Comparison of ENCODE assay signal across 19 mouse cellular contexts in the genomic region with DNA sequence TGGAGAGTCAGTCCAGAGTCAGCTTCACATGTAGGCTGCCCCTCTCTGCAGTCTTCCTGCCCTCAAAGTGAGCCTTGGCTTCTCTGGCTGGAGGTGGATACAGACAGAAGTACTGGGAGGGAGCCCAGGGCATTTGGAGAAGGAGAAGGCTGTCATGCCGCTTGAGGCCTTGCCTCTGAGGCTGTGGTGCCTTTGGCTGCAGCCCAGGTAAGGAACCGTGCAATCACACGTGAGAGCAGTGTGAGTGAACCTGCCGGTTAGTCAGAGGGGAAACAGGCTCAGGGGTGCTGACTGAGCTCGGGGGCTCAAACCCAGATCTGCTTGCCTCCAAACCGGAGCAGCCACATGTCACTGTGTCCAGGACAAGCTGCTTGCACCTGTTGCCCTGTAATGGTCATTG. TPM values are rescaled to one million over a fixed set of nuclear protein-coding genes. Genes with fewer than 3 reads are reported as not detected.
DNase-seq lines count a peak whose midpoint lies in the region; ATAC-seq and TF ChIP-seq lines count a peak whose summit lies in the region.
"Had no signal": no experiment of that assay in that cellular context is flagged by ENCODE, and none has a peak within 500 bp of the region (broad histone marks: within the 10 kb centered on the region; RNA-seq: fewer than 3 reads in every experiment).

No protein-coding gene starts in this region.

- peaks cover 19% of the 10 kb centered on the region for H3K4me1 ChIP-seq in liver, adult 2 months (ENCODE audit: control insufficient read depth, insufficient read depth, low read length)
- H3K4me1 ChIP-seq in CH12.LX (ENCODE audit: control insufficient read depth in 1 of 2, insufficient read depth in 2 of 2) = peaks cover 52 to 85% of the 10 kb centered on the region in 2 experiments
- no peaks in the 10 kb centered on the region; the same call in 1 of the 2 replicates for H3K4me1 ChIP-seq in cerebellum, adult 2 months (ENCODE audit: control insufficient read depth, insufficient read depth, low read length)
- peaks cover 8% of the 10 kb centered on the region for H3K4me1 ChIP-seq in forebrain, embryonic 14.5 days (ENCODE audit: control insufficient read depth, insufficient read depth, low read length)

- no peak for TF ChIP-seq CTCF in liver, adult 2 months (IDR thresholded peaks at IDR 0.05; ENCODE audit: low read depth, low read length)
- no peak for TF ChIP-seq CTCF in CH12.LX (conservative IDR thresholded peaks at IDR 0.05 in 1 of 2, IDR thresholded peaks at IDR 0.05 in 1 of 2; ENCODE audit: low read depth in 2 of 2, low read length in 2 of 2)
- no peak for TF ChIP-seq CTCF in cerebellum, adult 2 months (IDR thresholded peaks at IDR 0.05; ENCODE audit: borderline replicate concordance, insufficient read depth, low read depth, low read length)

- H3K9ac ChIP-seq in liver, adult 2 months (ENCODE audit: low read depth, low read length) = peak overlapping the region; percentile 34; the same call in 1 of the 2 replicates
- no peak overlapping the region for H3K9ac ChIP-seq in CH12.LX (ENCODE audit: insufficient read depth, low read depth)
- H3K9ac ChIP-seq in forebrain, embryonic 14.5 days (ENCODE audit: low read length) = no peak overlapping the region
- H3K9ac ChIP-seq: limb, embryonic 15.5 days; liver, postnatal 0 days; midbrain, embryonic 13.5 days; neural tube, embryonic 13.5 days had no signal

- no peak for TF ChIP-seq RAD21 in CH12.LX (IDR thresholded peaks at IDR 0.05; ENCODE audit: low read depth, low read length)

- 48% methylated on average over 6 of the region's 6 CpGs for WGBS in liver, adult 2 months
- WGBS in cerebellum, adult 2 months = 48% methylated on average over 6 of the region's 6 CpGs
- 78% methylated on average over 6 of the region's 6 CpGs for WGBS in forebrain, embryonic 14.5 days

- in situ Hi-C loops in CH12.LX (cut with MboI; ENCODE audit: low pct_ligation_motif_present, low pct_unique_long_range_greater_than_20kb, low sequenced_read_pairs) = no loop called here

- DNase-seq in gastrocnemius, adult 18-20 months (ENCODE audit: low spot score) = peak; percentile 47
- no peak for DNase-seq in gastrocnemius, postnatal 10 days
- peak; percentile 76 for DNase-seq in liver, adult 2 months (ENCODE audit: extremely low read depth, low read depth, low spot score)
- DNase-seq in liver (no peak), CH12.LX (ENCODE audit: extremely low read depth) (no peak)
- peak; percentile 49 for DNase-seq in kidney, postnatal 14 days
- DNase-seq in cerebellum, adult 2 months = no peak
- DNase-seq in forebrain, embryonic 14.5 days (ENCODE audit: low spot score) = no peak
- DNase-seq: cerebellum, adult 11-12 months had no signal

- no peak overlapping the region for H3K27ac ChIP-seq in liver, adult 2 months (replicated peaks; ENCODE audit: insufficient read depth, low read depth, low read length)
- H3K27ac ChIP-seq in CH12.LX (ENCODE audit: insufficient read depth, low read depth) = no peak overlapping the region
- no peak overlapping the region for H3K27ac ChIP-seq in cerebellum, adult 2 months (ENCODE audit: insufficient read depth, low read length)
- H3K27ac ChIP-seq in forebrain, embryonic 14.5 days (ENCODE audit: low read depth, low read length) = no peak overlapping the region
- H3K27ac ChIP-seq: embryonic facial prominence, embryonic 10.5 days; hindbrain, embryonic 10.5 days; hindbrain, postnatal 0 days; limb, embryonic 15.5 days; midbrain, embryonic 13.5 days; neural tube, embryonic 13.5 days had no signal

- no peak for TF ChIP-seq POLR2A in liver, adult 2 months (IDR thresholded peaks at IDR 0.05; ENCODE audit: extremely low read depth, insufficient read depth, low read length)
- no peak for TF ChIP-seq POLR2A in CH12.LX (IDR thresholded peaks at IDR 0.05; ENCODE audit: low read depth, low read length)
- TF ChIP-seq POLR2A in cerebellum, adult 2 months (IDR thresholded peaks at IDR 0.05; ENCODE audit: borderline replicate concordance, insufficient read depth, low read length) = no peak

- no peaks in the 10 kb centered on the region for H3K9me3 ChIP-seq in CH12.LX (replicated peaks; ENCODE audit: low read length)
- no peaks in the 10 kb centered on the region for H3K9me3 ChIP-seq in forebrain, embryonic 14.5 days (replicated peaks; ENCODE audit: control insufficient read depth, low read length)
- H3K9me3 ChIP-seq: embryonic facial prominence, embryonic 10.5 days; hindbrain, embryonic 10.5 days; limb, embryonic 15.5 days; midbrain, embryonic 13.5 days; neural tube, embryonic 13.5 days had no signal

- no peak for ATAC-seq in forebrain, embryonic 14.5 days
- ATAC-seq: intestine, postnatal 0 days; midbrain, embryonic 13.5 days had no signal

- H3K4me2 ChIP-seq in CH12.LX (ENCODE audit: insufficient read depth, low read depth, poor library complexity, severe bottlenecking) = 0 out of 2 replicates have a peak overlapping the region, but pooled peaks have one; percentile 55
- H3K4me2 ChIP-seq in forebrain, embryonic 14.5 days (ENCODE audit: low read length) = no peak overlapping the region
- H3K4me2 ChIP-seq: limb, embryonic 15.5 days; midbrain, embryonic 13.5 days; neural tube, embryonic 13.5 days had no signal

- dilution Hi-C loops in CH12.LX (cut with MboI; ENCODE audit: extremely low pct_ligation_motif_present, extremely low pct_unique_long_range_greater_than_20kb, low sequenced_read_pairs) = no loop called here

- H3K27me3 ChIP-seq in liver, adult 2 months (ENCODE audit: control insufficient read depth, insufficient read depth, low read length) = no peaks in the 10 kb centered on the region
- H3K27me3 ChIP-seq in CH12.LX (replicated peaks) = no peaks in the 10 kb centered on the region
- no peaks in the 10 kb centered on the region for H3K27me3 ChIP-seq in cerebellum, adult 2 months (ENCODE audit: control insufficient read depth, insufficient read depth, low read length)
- no peaks in the 10 kb centered on the region for H3K27me3 ChIP-seq in forebrain, embryonic 14.5 days (replicated peaks; ENCODE audit: control insufficient read depth, insufficient read depth, low read length)
- H3K27me3 ChIP-seq: limb, embryonic 15.5 days; midbrain, embryonic 13.5 days; neural tube, embryonic 13.5 days had no signal

- H3K79me2 ChIP-seq in liver, adult 2 months (ENCODE audit: control insufficient read depth, insufficient read depth, low read length) = peaks cover 7% of the 10 kb centered on the region; the same call in 1 of the 2 replicates
- H3K79me2 ChIP-seq in CH12.LX (replicated peaks; ENCODE audit: control insufficient read depth, extremely low read depth, insufficient read depth, poor library complexity, severe bottlenecking) = peaks cover 6% of the 10 kb centered on the region

- no peaks in the 10 kb centered on the region for H3K36me3 ChIP-seq in liver, adult 2 months (ENCODE audit: control insufficient read depth, insufficient read depth, low read length)
- H3K36me3 ChIP-seq in CH12.LX (replicated peaks in 1 of 2; ENCODE audit: control insufficient read depth in 1 of 2, insufficient read depth in 1 of 2, low read length in 1 of 2) = peaks cover 5 to 69% of the 10 kb centered on the region in 2 experiments
- no peaks in the 10 kb centered on the region for H3K36me3 ChIP-seq in forebrain, embryonic 14.5 days (ENCODE audit: control insufficient read depth, insufficient read depth, low read length)
- H3K36me3 ChIP-seq: embryonic facial prominence, embryonic 10.5 days; hindbrain, embryonic 10.5 days; limb, embryonic 15.5 days; midbrain, embryonic 13.5 days; neural tube, embryonic 13.5 days had no signal

- H3K4me3 ChIP-seq in liver, adult 2 months (ENCODE audit: insufficient read depth, low read depth, low read length) = no peak overlapping the region
- H3K4me3 ChIP-seq in CH12.LX (replicated peaks in 1 of 3; ENCODE audit: low read depth in 2 of 3, low read length in 2 of 3, poor library complexity in 1 of 3) = peak overlapping the region in 1 of 3 experiments; percentile 15
- H3K4me3 ChIP-seq in cerebellum, adult 2 months (replicated peaks; ENCODE audit: insufficient read depth, low read depth, low read length) = no peak overlapping the region
- H3K4me3 ChIP-seq in forebrain, embryonic 14.5 days (ENCODE audit: low read depth, low read length) = no peak overlapping the region
- H3K4me3 ChIP-seq: embryonic facial prominence, embryonic 10.5 days; hindbrain, embryonic 10.5 days; limb, embryonic 15.5 days; midbrain, embryonic 13.5 days; neural tube, embryonic 13.5 days had no signal

- TF ChIP-seq EP300 in CH12.LX (IDR thresholded peaks at IDR 0.05; ENCODE audit: low read length) = no peak

TF ChIP-seq in CH12.LX, 34 proteins besides CTCF, POLR2A, EP300 and RAD21 (continues in another document):
- no peak for TF ChIP-seq SMC3 (IDR thresholded peaks at IDR 0.05; ENCODE audit: low read depth, low read length)
- no peak for TF ChIP-seq CHD1 (IDR thresholded peaks at IDR 0.05; ENCODE audit: low read depth, low read length)

RNA-seq across cellular contexts. Expression of gene Gm45837, which starts 29.2 kb away (rescaled TPM):
- total RNA-seq in gastrocnemius, adult 18-20 months (2021) = not detected
- total RNA-seq in gastrocnemius, postnatal 10 days (2021) = 1 to 10 TPM in 1 of 2 experiments, not detected in 1; 4.7 TPM
- not detected in 2 replicates for total RNA-seq in liver, adult 2 months (2014; rRNA removed)
- polyA plus RNA-seq in liver, adult 2 months (2012; rRNA removed) = not detected in 2 replicates
- 0.04 TPM in 1 of 2 replicates, not detected in the other for total RNA-seq in CH12.LX (2012; rRNA removed)
- total RNA-seq in CH12.LX (2014; rRNA removed) = not detected in 2 replicates
- 0.56 and 0.84 TPM in 2 replicates for polyA plus RNA-seq in CH12.LX (2012; ENCODE audit: insufficient read length, low read depth)
- 0.52 and 1.2 TPM in 2 replicates for polyA plus RNA-seq in cerebellum, adult 2 months (2012; rRNA removed)
- not detected in 2 replicates for polyA plus RNA-seq in forebrain, embryonic 14.5 days (2014; fragmentation: Nextera tagmentation; extraction: Ambion mirVana)
- total RNA-seq: hindbrain, postnatal 0 days had no signal
- polyA plus RNA-seq: embryonic facial prominence, embryonic 10.5 days; forebrain, embryonic 11.5 days; hindbrain, postnatal 0 days; intestine, postnatal 0 days; liver, postnatal 0 days; midbrain, embryonic 13.5 days; neural tube, embryonic 13.5 days; urinary bladder, adult 2 months had no signal

RNA-seq across cellular contexts. Expression of gene Arap1, which starts 33.6 kb away (rescaled TPM):
- 10 to 100 TPM; 18.6 to 21.4 TPM for total RNA-seq in gastrocnemius, adult 18-20 months (2021)
- total RNA-seq in gastrocnemius, postnatal 10 days (2021) = 10 to 100 TPM; 23.1 to 32.4 TPM
- total RNA-seq in liver, adult 2 months (2014; rRNA removed) = 43.8 and 51.0 TPM in 2 replicates
- polyA plus RNA-seq in liver, adult 2 months (2012; rRNA removed) = 88.2 and 89.2 TPM in 2 replicates
- total RNA-seq in CH12.LX (2012; rRNA removed) (31.9 and 38.5 TPM in 2 replicates), CH12.LX (2014; rRNA removed) (17.8 and 21.2 TPM in 2 replicates)
- 46.1 and 60.0 TPM in 2 replicates for polyA plus RNA-seq in CH12.LX (2012; ENCODE audit: insufficient read length, low read depth)
- polyA plus RNA-seq in cerebellum, adult 2 months (2012; rRNA removed) = 41.8 and 44.8 TPM in 2 replicates
- polyA plus RNA-seq in forebrain, embryonic 14.5 days (2014; fragmentation: Nextera tagmentation; extraction: Ambion mirVana) = 5.8 and 6.5 TPM in 2 replicates

RNA-seq across cellular contexts. Expression of gene Pde2a, which starts 40.0 kb away (rescaled TPM):
- 10 to 100 TPM; 21.0 to 23.0 TPM for total RNA-seq in gastrocnemius, adult 18-20 months (2021)
- total RNA-seq in gastrocnemius, postnatal 10 days (2021) = 10 to 100 TPM; 48.2 to 48.4 TPM
- total RNA-seq in liver, adult 2 months (2014; rRNA removed) = 11.4 and 13.2 TPM in 2 replicates
- polyA plus RNA-seq in liver, adult 2 months (2012; rRNA removed) = 7.7 and 7.9 TPM in 2 replicates
- 0.08 TPM in 2 replicates for total RNA-seq in CH12.LX (2012; rRNA removed)
- 0.28 and 0.40 TPM in 2 replicates for total RNA-seq in CH12.LX (2014; rRNA removed)
- not detected in 2 replicates for polyA plus RNA-seq in CH12.LX (2012; ENCODE audit: insufficient read length, low read depth)
- 26.6 and 29.6 TPM in 2 replicates for polyA plus RNA-seq in cerebellum, adult 2 months (2012; rRNA removed)
- 27.0 and 34.7 TPM in 2 replicates for polyA plus RNA-seq in forebrain, embryonic 14.5 days (2014; fragmentation: Nextera tagmentation; extraction: Ambion mirVana)

Comparison
In these comparisons a context has a peak if more than half of its experiments do, and no peak if none do; other contexts are left out.
1. DNase-seq: peak in gastrocnemius, adult 18-20 months (single experiment), liver, adult 2 months (single experiment) and kidney, postnatal 14 days (single experiment); none in gastrocnemius, postnatal 10 days (single experiment), liver (single experiment), CH12.LX (single experiment), cerebellum, adult 2 months (0 of 2) and forebrain, embryonic 14.5 days (single experiment).